ENCODE assay signal across 10 mouse cellular contexts in the genomic region with DNA sequence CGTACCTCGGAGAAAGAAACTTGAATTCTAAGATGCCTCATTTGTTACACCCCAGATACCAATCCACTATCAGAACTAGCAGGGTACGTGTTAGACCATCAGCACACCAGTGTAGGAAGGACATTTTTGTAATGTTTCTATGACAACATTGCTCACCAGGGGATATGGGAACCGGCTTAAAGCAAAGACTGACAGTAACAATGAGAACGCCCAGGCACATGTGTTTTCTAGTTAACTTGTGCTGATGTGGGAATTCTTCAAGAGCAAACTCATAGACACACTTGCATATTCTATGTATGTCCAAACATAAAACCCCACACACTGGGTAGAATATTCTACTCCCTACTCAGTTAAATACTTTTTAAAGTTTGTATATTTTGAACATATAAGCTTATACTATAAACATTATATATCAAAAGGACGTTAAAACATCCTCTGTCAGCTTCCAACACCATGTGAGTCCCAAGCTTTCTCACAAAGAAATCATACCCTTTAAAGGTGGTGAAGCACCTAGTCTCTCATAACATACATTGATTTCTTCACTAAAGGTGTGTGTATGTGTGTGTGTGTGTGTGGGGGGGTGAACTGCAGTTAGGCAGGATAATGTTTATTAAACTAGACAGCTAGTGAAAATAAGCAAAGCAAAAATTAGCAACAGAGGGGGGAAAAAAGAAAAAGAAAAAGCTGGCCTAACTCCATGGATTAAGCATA.
DNase-seq lines count a peak whose midpoint lies in the region; ATAC-seq lines count a peak whose summit lies in the region.
"Had no signal": no experiment of that assay in that cellular context is flagged by ENCODE, and none has a peak within 500 bp of the region (broad histone marks: within the 10 kb centered on the region; RNA-seq: fewer than 3 reads in every experiment).

No protein-coding gene starts in this region.

- peak overlapping the region; percentile 62; the same call in 1 of the 2 replicates for H3K27ac ChIP-seq in hindbrain, embryonic 13.5 days
- no peak overlapping the region for H3K27ac ChIP-seq in midbrain, embryonic 13.5 days

- no peak overlapping the region for H3K9ac ChIP-seq in hindbrain, embryonic 13.5 days
- H3K9ac ChIP-seq in midbrain, embryonic 13.5 days (replicated peaks): no peak overlapping the region
- H3K9ac ChIP-seq: liver, postnatal 0 days had no signal

- ATAC-seq in hindbrain, embryonic 13.5 days (ENCODE audit: low FRiP score): peak; percentile 57; the same call in 1 of the 2 replicates
- peak; percentile 72; the same call in 1 of the 2 replicates for ATAC-seq in midbrain, embryonic 13.5 days
- ATAC-seq: liver, postnatal 0 days had no signal

- WGBS in hindbrain, embryonic 13.5 days: 39% methylated on average over 6 of the region's 6 CpGs
- 34% methylated on average over 6 of the region's 6 CpGs for WGBS in midbrain, embryonic 13.5 days

- peaks cover 19% of the 10 kb centered on the region for H3K4me1 ChIP-seq in hindbrain, embryonic 13.5 days (replicated peaks)
- peaks cover 17% of the 10 kb centered on the region for H3K4me1 ChIP-seq in midbrain, embryonic 13.5 days (replicated peaks)

- no peak overlapping the region for H3K4me3 ChIP-seq in hindbrain, embryonic 13.5 days
- H3K4me3 ChIP-seq in midbrain, embryonic 13.5 days (replicated peaks): no peak overlapping the region

- intact Hi-C loops in left cerebral cortex, postnatal 10 days (cut with DNase I): no loop called here
- intact Hi-C loops in gastrocnemius, postnatal 36 days (cut with DNase I): no loop called here

- no peaks in the 10 kb centered on the region for H3K27me3 ChIP-seq in hindbrain, embryonic 13.5 days
- H3K27me3 ChIP-seq in midbrain, embryonic 13.5 days: no peaks in the 10 kb centered on the region

- DNase-seq in embryo, embryonic 10 days (ENCODE audit: low spot score): peak; percentile 42
- DNase-seq in embryo, embryonic 9.5 days (ENCODE audit: extremely low spot score): no peak
- peak; percentile 29 for DNase-seq in brain, adult 2 months (ENCODE audit: low read depth, low spot score)
- DNase-seq in left cerebral cortex, postnatal 10 days (ENCODE audit: extremely low spot score in 1 of 2, low spot score in 2 of 2): no peak
- no peak for DNase-seq in retina, embryonic 14.5 days (ENCODE audit: low spot score)
- DNase-seq in gastrocnemius, postnatal 36 days: no peak
- DNase-seq: adrenal gland, postnatal 36 days; liver, postnatal 0 days had no signal

- H3K4me2 ChIP-seq in hindbrain, embryonic 13.5 days: no peak overlapping the region
- H3K4me2 ChIP-seq in midbrain, embryonic 13.5 days (replicated peaks): no peak overlapping the region

- no peaks in the 10 kb centered on the region for H3K36me3 ChIP-seq in hindbrain, embryonic 13.5 days
- no peaks in the 10 kb centered on the region for H3K36me3 ChIP-seq in midbrain, embryonic 13.5 days

- no peaks in the 10 kb centered on the region for H3K9me3 ChIP-seq in hindbrain, embryonic 13.5 days
- no peaks in the 10 kb centered on the region for H3K9me3 ChIP-seq in midbrain, embryonic 13.5 days

Comparison
In these comparisons a context has a peak if more than half of its experiments do, and no peak if none do; other contexts are left out.
1. DNase-seq: peak in embryo, embryonic 10 days (single experiment) and brain, adult 2 months (single experiment); none in embryo, embryonic 9.5 days (single experiment), left cerebral cortex, postnatal 10 days (0 of 2), retina, embryonic 14.5 days (single experiment) and gastrocnemius, postnatal 36 days (0 of 2).